Mouse (Mus musculus) midbrain, embryonic 10.5 days (tissue): ENCODE data around the gene Gm45234. TPM values are rescaled to one million over a fixed set of nuclear protein-coding genes. Genes with fewer than 3 reads are reported as not detected.
A peak's percentile ranks its signal among the peaks of the same experiment; 100 is the strongest.

Experiments
- DNase-seq: peaks from one replicate; pipeline ENCODE4 v3.0.0-alpha.2; 2017; ENCODE audit warnings: low spot score
- H3K27ac ChIP-seq: fragments of 300-500 bp; sonication (generic); replicated peaks from 2 replicates; pipeline ENCODE4 v1.5.1; 2016; ENCODE audit warnings: mild to moderate bottlenecking
- H3K27me3 ChIP-seq: fragments of 300-500 bp; sonication (generic); 2 replicates; pipeline ENCODE4 v1.6.1; 2016; ENCODE audit warnings: low read depth, mild to moderate bottlenecking; ENCODE audit not compliant: poor library complexity, severe bottlenecking
- H3K36me3 ChIP-seq: fragments of 300-500 bp; sonication (generic); 2 replicates; pipeline ENCODE4 v1.6.1; 2016; ENCODE audit warnings: mild to moderate bottlenecking, moderate library complexity
- H3K4me1 ChIP-seq: fragments of 300-500 bp; sonication (generic); 2 replicates; pipeline ENCODE4 v1.6.1; 2016
- H3K4me3 ChIP-seq: fragments of 300-500 bp; sonication (generic); 2 replicates; pipeline ENCODE4 v1.5.1; 2016; ENCODE audit warnings: mild to moderate bottlenecking, moderate library complexity
- H3K9me3 ChIP-seq: fragments of 300-500 bp; sonication (generic); replicated peaks from 2 replicates; pipeline ENCODE4 v1.6.1; 2016; ENCODE audit warnings: mild to moderate bottlenecking
- WGBS: fragments of 180-500 bp; shearing (Covaris S2); methylation state at CpG from one replicate; pipeline ENCODE4 v1.1.7; 2016; 5-methylcytosine and 5-hydroxymethylcytosine counted together
- polyA plus RNA-seq: library from polyadenylated mRNA; unstranded; fragments of >200 nt; fragmentation: Nextera tagmentation; extraction: Ambion mirVana; gene quantifications from 2 replicates; pipeline ENCODE4 v1.2.1, GENCODE M21; 2016

Gene Gm45234
- polyA plus RNA-seq, 1 experiment from 2014 or later = not detected

- no peak overlapping the region for H3K4me3 ChIP-seq
Measured at GRCm38 (mm10) chr6:124729850-124730705, 25.7 kb downstream of the Gm45234 start.

GRCm38 (mm10) chr6:124728621-124729020 is 27.2 kb downstream of the Gm45234 start:
- H3K27me3 ChIP-seq = no peaks in the 10 kb centered on the region
- no peak for DNase-seq
- peaks cover 19% of the 10 kb centered on the region for H3K4me1 ChIP-seq
- H3K27ac ChIP-seq = no peak overlapping the region
- no peaks in the 10 kb centered on the region for H3K9me3 ChIP-seq
- no peaks in the 10 kb centered on the region for H3K36me3 ChIP-seq
- no peak overlapping the region for H3K4me3 ChIP-seq
- 91% methylated on average over 10 of the region's 10 CpGs for WGBS

More at GRCm38 (mm10) chr6:124729850-124730705, 25.7 kb downstream of the Gm45234 start:
- DNase-seq = no peak
- Histone ChIP-seq H3K27me3 (no peaks in the 10 kb centered on the region), H3K36me3 (no peaks in the 10 kb centered on the region), H3K27ac (no peak overlapping the region), H3K4me1 (peaks cover 19% of the 10 kb centered on the region), H3K9me3 (no peaks in the 10 kb centered on the region)
- 87% methylated on average over 8 of the region's 8 CpGs for WGBS

- peaks cover 14% of the 10 kb centered on the region for H3K4me1 ChIP-seq
- no peak overlapping the region for H3K27ac ChIP-seq
- DNase-seq = no peak
- no peaks in the 10 kb centered on the region for H3K9me3 ChIP-seq
- no peaks in the 10 kb centered on the region for H3K27me3 ChIP-seq
- H3K4me3 ChIP-seq = no peak overlapping the region
- 90% methylated on average over 10 of the region's 10 CpGs for WGBS
- no peaks in the 10 kb centered on the region for H3K36me3 ChIP-seq
Measured at GRCm38 (mm10) chr6:124724472-124724871, 31.3 kb downstream of the Gm45234 start.

GRCm38 (mm10) chr6:124723541-124723940 is 32.3 kb downstream of the Gm45234 start:
- no peak for DNase-seq
- no peaks in the 10 kb centered on the region for H3K9me3 ChIP-seq
- H3K27me3 ChIP-seq = no peaks in the 10 kb centered on the region
- H3K4me3 ChIP-seq = no peak overlapping the region
- H3K36me3 ChIP-seq = no peaks in the 10 kb centered on the region
- no peak overlapping the region for H3K27ac ChIP-seq
- H3K4me1 ChIP-seq = peaks cover 22% of the 10 kb centered on the region
- 89% methylated on average over 8 of the region's 8 CpGs for WGBS

- H3K4me1 ChIP-seq = peaks cover 21% of the 10 kb centered on the region
- H3K27me3 ChIP-seq = no peaks in the 10 kb centered on the region
- DNase-seq = no peak
- WGBS = 83% methylated on average over 6 of the region's 6 CpGs
- H3K4me3 ChIP-seq = no peak overlapping the region
- no peaks in the 10 kb centered on the region for H3K9me3 ChIP-seq
- H3K36me3 ChIP-seq = peaks cover 4% of the 10 kb centered on the region
- no peak overlapping the region for H3K27ac ChIP-seq
Measured at GRCm38 (mm10) chr6:124722876-124723473, 32.8 kb downstream of the Gm45234 start.

- no peak for DNase-seq
Measured at GRCm38 (mm10) chr6:124720904-124721303, 34.9 kb downstream of the Gm45234 start.

GRCm38 (mm10) chr6:124719354-124719978 is 36.4 kb downstream of the Gm45234 start:
- no peaks in the 10 kb centered on the region for H3K9me3 ChIP-seq
- no peak overlapping the region for H3K4me3 ChIP-seq
- no peak for DNase-seq
- peaks cover 17% of the 10 kb centered on the region for H3K4me1 ChIP-seq
- WGBS = 76% methylated on average over 7 of the region's 7 CpGs
- peaks cover 39% of the 10 kb centered on the region for H3K36me3 ChIP-seq
- peak overlapping the region; percentile 50; the same call in 1 of the 2 replicates for H3K27ac ChIP-seq
- no peaks in the 10 kb centered on the region for H3K27me3 ChIP-seq

More at GRCm38 (mm10) chr6:124720904-124721303, 34.9 kb downstream of the Gm45234 start:
- 74% methylated on average over 11 of the region's 11 CpGs for WGBS
- H3K4me1 ChIP-seq = peaks cover 12% of the 10 kb centered on the region
- H3K36me3 ChIP-seq = peaks cover 25% of the 10 kb centered on the region
- no peaks in the 10 kb centered on the region for H3K27me3 ChIP-seq
- no peak overlapping the region for H3K4me3 ChIP-seq
- no peaks in the 10 kb centered on the region for H3K9me3 ChIP-seq
- no peak overlapping the region; the same call in 1 of the 2 replicates for H3K27ac ChIP-seq

GRCm38 (mm10) chr6:124718703-124719102 is 37.1 kb downstream of the Gm45234 start:
- Histone ChIP-seq H3K27ac (peak overlapping the region; percentile 50; the same call in 1 of the 2 replicates), H3K4me1 (peaks cover 24% of the 10 kb centered on the region), H3K36me3 (peaks cover 47% of the 10 kb centered on the region), H3K27me3 (no peaks in the 10 kb centered on the region), H3K9me3 (no peaks in the 10 kb centered on the region), H3K4me3 (peak overlapping the region; percentile 3; the same call in 1 of the 2 replicates)
- WGBS = 62% methylated on average over 16 of the region's 16 CpGs
- DNase-seq = no peak

- no peak for DNase-seq
- H3K4me3 ChIP-seq = no peak overlapping the region
- H3K4me1 ChIP-seq = peaks cover 31% of the 10 kb centered on the region
- WGBS = 81% methylated on average over 13 of the region's 13 CpGs
- H3K9me3 ChIP-seq = no peaks in the 10 kb centered on the region
- H3K27me3 ChIP-seq = no peaks in the 10 kb centered on the region
- H3K36me3 ChIP-seq = peaks cover 50% of the 10 kb centered on the region
- H3K27ac ChIP-seq = no peak overlapping the region
Measured at GRCm38 (mm10) chr6:124717968-124718367, 37.9 kb downstream of the Gm45234 start.

GRCm38 (mm10) chr6:124716864-124717490 is 38.8 kb downstream of the Gm45234 start:
- Histone ChIP-seq H3K27me3 (no peaks in the 10 kb centered on the region), H3K4me1 (peaks cover 35% of the 10 kb centered on the region), H3K4me3 (no peak overlapping the region), H3K9me3 (no peaks in the 10 kb centered on the region), H3K27ac (no peak overlapping the region), H3K36me3 (peaks cover 50% of the 10 kb centered on the region)
- 77% methylated on average over 20 of the region's 20 CpGs for WGBS
- peak; percentile 62 for DNase-seq

- Histone ChIP-seq H3K9me3 (no peaks in the 10 kb centered on the region), H3K36me3 (peaks cover 74% of the 10 kb centered on the region), H3K4me3 (peak overlapping the region; percentile 92), H3K27me3 (no peaks in the 10 kb centered on the region), H3K27ac (peak overlapping the region; percentile 92), H3K4me1 (peaks cover 44% of the 10 kb centered on the region)
- no peak for DNase-seq
- WGBS = 28% methylated on average over 11 of the region's 11 CpGs
Measured at GRCm38 (mm10) chr6:124712918-124713317, 42.9 kb downstream of the Gm45234 start.
